Mouse (Mus musculus) T-cell, adult 2 months (primary cell): Measurements from ENCODE around the gene Trpm6.
A peak's percentile ranks its signal among the peaks of the same experiment; 100 is the strongest.

Source experiments
- DNase-seq: peaks from one replicate; pipeline ENCODE4 v3.0.0; 2022; ENCODE audit warnings: low spot score

Trpm6 gene

DNA sequence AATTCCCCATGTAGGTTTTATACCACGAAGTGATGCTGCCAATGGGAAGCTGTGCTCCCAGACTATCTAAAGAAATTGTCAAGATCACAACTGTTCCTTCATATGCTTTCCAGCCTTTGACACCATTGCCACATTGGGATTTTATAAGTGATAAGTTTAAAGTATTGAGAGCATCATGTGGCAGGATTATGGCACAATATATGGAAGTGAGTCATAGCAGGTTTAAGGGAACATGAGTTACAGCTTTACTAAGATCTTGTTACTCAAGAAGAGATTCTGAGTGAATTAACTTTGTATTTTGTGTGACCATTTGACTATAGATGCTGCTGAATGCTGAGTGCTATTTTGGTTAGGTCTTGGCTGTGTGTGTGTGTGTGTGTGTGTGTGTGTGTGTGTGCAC lies 21.8 kb downstream of the Trpm6 start:
- no peak for DNase-seq

DNA sequence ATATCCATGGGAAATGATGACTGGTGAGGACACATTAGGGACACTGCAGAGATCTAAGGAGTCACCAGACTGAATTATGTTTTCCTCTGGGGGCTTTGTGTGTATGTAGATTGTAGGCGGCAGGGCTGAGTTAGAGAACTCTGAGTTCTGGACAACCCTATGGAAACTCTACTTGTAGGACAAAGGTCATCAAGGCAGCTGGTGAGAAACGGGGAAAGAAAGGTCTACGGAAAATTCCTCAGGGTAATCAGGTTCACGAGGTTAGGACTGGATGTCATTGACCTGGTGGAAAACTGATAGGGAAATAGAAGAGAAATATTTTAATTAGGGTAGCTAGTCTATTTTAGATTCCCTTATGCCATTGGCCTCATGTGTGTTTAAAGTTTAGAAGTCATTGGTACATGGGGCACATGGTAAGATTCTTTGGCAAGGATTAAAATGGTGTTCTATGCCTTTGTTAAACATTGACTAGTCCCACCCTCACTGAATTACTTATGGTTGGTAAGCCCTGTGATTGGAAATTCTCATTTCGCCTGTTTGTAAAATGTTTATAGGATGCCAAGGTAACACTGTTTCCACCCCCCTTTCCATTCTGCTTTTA lies 23.2 kb downstream of the Trpm6 start:
- DNase-seq = no peak

DNA sequence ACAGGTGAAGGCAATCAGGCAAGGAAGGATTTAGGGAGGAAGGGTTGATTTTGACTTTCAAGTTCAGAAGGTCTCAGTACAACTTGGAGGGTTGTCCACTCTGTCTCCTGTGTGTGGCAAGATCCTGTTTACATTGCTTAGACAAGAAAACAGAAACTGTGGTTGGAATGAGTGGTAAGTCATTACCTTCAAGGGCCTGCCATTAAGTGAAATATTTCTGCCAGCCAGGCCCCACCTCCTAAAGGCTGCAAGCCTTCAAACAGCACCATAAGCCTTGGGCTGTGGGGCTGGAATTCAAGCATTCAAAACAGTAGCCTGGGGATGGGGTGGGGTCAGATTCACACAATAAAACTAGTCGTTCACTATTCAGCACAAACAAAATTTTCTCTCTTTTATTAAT lies 24.3 kb downstream of the Trpm6 start:
- DNase-seq = no peak

DNA sequence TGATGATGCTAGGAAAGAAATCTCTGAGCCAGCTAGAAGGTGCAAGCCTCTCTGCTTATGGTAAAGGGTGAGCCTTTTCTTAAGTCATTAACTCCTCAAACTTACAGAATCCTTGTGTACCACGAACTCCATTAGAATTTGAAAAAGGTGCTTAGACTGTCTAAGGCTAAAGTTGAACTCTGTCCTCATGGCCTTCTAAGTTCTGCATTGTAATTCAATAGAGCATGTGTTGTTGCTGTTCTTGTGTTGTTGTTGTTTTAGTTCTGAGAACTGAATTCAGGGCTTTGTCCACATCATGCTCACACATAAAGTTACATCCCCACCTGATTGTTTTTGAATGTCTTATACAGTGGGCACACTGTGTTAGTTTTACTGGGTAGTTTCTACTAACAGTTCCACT lies 49.9 kb downstream of the Trpm6 start:
- no peak for DNase-seq

DNA sequence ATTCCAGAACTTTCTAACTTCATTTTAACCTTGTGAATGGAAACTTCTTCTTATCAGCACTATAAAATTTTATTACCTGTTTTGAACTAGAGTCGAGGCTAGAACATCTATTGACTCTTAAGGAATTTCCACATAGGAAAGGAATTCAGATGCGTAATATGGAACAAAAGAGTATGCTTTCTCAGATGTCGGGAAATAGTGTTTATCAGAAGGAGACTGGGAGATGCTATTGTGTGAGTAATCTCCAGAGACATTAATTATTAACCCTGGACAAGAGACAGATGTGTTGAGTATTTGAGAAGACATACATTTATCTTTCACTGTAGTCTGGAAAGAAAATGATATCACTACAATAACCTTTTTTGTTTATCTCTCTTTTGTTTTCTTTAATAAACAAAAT lies 61.5 kb downstream of the Trpm6 start:
- no peak for DNase-seq

DNA sequence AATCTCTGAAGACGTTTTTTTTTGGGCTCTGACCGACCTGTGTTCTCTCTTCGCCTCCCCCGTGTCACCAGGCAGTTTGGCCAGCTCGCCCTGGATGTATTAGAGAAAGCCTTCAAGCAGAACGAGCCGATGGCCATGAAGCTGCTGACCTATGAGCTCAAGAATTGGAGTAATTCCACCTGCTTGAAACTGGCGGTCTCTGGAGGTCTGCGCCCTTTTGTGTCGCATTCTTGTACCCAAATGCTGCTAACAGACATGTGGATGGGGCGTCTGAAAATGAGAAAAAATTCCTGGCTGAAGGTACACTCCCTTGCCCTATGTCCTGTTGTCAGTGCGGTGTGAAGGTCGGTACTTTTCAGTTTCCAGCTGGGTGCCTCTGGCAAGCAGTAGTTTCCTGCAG lies 65.4 kb downstream of the Trpm6 start:
- DNase-seq = no peak

DNA sequence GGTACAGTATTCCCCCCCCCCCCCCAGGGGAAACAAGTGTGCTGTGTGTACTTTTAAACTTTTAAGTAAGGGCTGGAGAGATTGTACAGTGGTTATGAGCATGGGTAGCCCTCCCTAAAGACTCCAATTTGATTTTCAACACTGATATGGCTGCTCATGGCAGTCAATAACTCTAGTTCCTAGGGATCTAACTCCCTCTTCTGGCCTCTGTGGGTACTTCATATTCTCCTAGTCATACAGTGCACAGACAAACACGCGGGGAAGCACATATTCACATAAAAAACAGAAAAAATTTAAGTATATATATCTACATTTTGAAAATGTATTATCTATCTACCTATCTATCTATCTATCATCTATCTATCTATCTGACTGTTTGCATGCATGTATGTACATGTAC lies 67.6 kb downstream of the Trpm6 start:
- DNase-seq = no peak

DNA sequence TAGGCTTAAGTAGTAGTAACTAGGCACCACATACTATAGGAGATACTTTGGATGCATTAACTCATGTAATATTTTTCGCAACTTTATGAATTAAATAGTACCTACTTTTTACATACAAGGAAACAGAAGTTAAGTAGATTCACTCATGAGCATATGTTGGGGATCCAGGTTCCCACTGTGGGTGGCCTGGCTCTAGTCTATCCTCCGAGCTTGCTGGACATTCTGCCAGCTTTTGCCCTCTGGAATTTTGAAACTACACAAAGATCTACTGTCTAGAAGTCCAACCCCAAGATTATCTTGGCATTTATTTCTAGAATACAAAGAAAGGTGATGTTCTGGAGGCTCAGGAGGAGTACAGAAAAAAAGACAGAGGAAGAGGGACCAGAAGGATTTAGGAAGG lies 78.8 kb downstream of the Trpm6 start:
- DNase-seq = no peak

DNA sequence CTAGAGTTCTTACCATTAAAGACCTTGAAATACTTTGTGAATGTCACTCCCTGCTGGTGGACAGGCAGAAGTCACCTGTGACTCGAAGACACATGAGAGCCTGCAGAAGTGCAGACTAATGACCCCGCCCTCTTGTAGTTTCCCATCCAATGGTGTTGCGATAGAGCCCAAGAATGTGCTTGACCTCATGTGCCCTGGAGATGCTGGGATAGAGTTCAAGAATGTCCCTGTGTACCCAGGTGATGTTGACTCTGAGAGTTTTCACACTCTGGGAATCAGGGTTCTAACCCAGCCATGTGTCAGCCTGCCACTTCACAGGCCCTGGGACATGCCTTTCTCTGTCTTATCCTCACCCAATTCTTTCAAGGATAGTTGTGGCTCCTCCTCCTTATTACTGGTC lies 81.4 kb downstream of the Trpm6 start:
- DNase-seq = no peak

DNA sequence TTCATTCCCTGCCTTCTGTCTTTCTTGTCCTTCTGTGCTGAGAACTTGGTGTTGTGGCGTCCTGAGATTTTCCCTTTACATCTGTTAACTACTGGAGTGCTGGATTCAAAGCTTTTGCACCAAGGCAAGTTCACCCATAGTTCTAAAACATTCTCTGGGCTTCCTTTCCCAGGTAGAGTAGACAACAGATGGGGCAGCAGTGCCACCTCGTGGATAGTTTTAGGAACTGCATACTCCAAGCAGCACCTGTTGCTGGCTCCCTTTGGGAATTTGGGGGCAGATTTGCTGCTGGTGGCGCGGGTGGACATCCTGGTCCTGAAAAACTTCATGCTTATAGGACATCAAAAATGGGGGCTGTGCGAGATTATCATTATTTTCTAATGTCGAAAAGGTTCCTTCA lies 85.2 kb downstream of the Trpm6 start:
- DNase-seq = peak; percentile 3

DNA sequence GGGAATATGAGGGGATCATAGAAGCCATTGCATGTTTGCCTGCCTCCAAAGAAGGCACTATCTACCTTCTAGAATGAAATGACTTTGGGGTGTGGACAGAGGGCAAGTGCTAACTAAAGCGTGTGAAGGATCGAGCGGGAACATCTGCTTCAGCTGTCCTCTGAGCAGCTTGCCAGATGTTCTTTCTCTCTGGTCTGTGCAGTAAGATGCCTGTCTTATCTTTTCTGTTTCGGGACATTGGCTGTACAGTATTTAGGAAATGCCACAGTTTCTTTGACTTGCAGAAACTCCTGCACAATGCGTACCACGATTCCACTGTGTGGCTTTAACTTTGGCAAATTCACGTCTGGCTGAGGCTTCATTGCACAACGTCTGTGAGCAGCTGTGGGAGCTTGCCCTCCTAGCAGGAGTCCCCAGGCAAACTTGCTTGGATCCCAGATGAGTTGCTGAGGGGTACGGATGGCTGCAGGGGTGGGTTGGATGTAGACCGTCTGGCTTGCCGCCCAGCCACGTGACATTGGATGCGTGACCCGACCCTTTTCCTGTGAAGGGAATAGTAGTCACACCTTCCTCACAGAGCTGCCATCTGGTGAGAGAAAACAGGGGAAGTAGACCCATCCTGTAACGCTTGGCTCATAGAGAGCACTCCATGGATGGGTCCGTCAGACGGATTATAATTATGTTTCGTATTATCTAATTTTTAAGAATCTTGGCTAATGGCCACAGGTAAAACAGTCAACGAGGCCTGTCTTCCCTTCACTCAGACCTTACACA lies 92.2 kb downstream of the Trpm6 start:
- DNase-seq = no peak

DNA sequence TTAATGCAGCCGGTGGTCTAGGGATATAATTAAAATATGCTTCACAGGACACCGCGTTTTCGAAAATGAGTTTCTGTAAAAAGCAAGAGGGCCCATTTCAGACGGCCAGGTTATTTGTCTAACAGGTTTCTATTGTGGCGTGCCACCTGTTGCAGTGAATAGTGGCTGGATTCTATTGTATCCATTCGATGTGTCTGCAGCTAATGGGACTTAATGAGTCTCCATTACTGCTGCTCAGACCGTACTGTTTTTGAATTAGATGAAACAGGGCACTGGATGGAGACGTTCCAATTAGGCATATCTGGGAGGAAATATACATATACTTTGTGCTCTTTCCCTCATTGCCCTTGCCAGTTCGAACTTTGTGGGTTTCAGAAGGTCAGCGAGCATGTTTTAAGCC lies 92.8 kb downstream of the Trpm6 start:
- DNase-seq = no peak

DNA sequence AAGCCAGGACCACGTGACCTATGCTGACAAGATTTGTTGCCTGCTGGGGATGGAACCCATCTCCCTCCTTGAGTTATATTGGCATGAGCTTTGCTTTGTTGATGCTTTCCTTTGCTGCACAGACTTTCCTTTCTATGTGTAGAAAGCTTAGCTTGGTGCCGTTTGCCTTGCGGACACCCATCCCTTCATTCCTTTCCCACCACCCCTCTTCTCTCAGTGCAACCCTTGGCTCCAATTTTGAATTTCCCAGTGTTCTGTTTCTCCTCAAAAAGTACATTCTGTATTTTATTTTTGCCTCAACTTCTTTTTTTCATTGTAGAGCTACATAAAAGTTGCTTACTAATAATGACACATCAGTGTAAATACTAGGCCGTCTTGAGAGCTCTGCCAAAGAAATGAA lies 96.6 kb downstream of the Trpm6 start:
- DNase-seq = no peak

DNA sequence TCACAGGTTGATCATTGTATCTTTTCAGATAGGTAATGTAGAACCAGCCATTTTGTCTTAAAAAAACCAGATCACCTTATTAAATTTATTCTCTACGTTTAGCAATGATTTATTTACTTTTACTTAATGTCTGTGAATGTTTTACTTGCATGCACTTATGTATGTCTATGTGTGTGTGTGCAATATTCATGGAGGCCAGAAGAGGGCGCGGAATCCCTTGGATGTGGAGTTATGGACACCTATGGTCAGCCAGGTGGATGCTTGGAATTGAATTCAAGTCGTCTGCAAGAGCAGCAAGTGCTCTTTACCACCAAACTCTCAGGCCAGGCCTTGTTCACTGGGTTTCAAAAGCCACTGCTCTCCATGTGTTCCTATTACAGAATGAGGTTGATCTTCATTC lies 118.5 kb downstream of the Trpm6 start:
- no peak for DNase-seq

DNA sequence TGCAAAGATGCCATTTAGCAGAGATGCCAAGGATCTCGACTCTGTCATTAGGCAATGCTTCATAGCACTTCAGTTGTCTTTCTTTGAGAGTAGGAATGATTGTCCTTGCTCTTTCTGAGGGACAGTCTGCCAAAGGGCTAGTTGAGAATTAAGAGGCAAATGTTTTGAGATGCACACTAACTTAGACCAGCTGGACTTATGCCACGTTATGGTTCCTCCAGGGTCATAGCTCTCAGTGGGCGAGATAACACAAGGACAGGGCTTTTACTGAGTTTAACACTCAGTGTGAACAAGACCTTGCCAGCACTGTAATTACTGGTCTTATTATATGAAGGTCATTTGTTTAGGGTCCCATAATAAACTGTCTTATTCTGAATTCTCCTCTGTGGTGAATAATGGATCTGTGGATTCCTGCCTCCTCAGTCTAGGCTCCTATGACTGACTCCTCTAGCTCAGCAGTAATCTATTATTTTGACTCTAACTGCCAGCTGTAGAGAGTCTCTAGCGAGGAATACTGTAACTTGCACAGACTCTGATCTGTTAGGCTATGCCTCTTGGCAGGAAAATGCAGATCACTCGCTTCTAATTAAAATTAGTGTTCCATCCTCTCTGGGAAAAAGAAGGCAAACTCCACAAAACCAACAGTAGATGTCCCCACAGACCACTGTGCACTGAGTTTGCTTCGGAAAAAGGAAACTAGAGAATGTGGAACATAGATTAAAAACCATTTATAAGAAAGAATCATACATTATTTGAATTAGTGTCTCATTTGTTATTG lies 123.2 kb downstream of the Trpm6 start:
- no peak for DNase-seq

DNA sequence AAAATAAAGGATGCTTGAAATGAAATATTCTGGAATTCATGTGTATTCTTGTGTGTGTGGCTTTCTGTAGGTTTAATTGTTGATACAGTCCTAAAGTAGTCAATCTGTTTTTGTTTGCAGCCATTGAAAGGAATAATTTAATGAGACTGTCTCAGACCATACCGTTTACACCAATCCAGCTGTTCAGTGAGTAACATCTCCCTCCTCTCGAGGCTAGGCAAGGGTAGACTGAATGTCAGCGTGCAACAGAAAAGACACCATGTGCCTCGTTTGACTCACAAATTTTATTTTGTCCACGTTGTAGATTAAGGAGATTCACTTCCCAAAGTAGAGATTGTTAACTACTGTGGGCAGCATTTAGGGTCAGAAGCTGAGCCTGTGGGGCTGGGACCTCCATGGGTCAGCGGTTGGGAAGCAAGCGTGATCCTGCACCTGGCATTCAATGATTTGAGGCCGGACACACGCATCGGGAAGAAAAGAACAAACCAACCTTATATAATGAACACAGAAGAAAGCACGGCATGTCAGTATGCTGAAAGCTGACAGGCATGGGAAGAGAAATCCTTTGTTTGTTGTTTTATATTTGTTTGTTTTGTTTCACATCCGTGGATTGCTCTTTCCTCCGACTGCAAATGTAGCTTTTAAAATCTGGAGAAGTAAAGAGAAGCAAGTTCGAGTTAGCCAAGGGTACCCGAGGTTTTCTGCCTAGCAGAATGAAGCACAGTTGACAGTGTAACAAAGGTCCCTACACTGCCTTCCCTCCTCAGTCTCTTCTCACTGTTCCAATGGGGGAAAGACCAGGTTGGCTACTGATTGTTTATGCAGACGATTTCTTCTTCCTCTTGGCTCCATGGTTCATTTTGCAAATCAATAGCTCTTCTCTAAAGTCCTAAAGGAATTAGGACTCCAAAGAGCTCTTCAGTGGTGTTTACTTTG lies 124.2 kb downstream of the Trpm6 start:
- no peak for DNase-seq

DNA sequence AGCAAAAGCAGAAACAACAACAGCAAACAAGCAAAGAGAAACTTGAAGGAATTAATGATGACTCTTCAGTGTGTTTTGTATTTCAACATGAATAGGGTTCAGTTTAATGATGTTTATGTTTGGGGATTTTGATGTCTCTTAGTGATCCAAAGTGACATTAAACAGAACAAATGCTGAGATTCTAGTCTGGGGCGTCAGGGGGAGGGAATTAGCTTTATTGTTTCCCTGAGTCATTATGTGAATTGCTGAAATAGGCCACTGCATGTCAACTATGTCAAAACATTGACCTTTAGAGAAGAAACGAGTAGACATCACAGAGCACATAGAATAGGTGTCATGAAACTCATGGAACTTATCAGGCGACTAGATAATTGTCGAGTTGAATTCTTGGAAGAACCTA lies 129.5 kb downstream of the Trpm6 start:
- no peak for DNase-seq

DNA sequence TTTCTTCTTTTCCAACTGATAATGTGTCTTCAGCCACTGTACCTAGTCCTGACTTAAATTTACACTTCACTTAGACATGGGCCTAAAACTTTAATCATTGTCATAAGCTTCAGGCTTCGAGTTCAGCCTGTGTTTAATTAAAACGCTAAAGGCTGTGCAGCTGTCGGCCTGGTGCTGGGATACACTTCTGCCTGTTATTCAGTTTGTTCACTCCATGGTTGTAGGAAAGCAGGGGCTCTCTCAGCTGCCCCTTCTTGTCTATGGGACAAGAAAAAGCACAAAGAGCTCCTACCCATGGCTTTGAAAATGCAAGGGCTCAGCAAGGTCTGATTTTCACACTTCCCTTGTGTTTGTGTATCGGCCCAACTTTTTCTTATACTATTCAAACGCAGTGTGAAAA lies 131.4 kb downstream of the Trpm6 start:
- DNase-seq = no peak

DNA sequence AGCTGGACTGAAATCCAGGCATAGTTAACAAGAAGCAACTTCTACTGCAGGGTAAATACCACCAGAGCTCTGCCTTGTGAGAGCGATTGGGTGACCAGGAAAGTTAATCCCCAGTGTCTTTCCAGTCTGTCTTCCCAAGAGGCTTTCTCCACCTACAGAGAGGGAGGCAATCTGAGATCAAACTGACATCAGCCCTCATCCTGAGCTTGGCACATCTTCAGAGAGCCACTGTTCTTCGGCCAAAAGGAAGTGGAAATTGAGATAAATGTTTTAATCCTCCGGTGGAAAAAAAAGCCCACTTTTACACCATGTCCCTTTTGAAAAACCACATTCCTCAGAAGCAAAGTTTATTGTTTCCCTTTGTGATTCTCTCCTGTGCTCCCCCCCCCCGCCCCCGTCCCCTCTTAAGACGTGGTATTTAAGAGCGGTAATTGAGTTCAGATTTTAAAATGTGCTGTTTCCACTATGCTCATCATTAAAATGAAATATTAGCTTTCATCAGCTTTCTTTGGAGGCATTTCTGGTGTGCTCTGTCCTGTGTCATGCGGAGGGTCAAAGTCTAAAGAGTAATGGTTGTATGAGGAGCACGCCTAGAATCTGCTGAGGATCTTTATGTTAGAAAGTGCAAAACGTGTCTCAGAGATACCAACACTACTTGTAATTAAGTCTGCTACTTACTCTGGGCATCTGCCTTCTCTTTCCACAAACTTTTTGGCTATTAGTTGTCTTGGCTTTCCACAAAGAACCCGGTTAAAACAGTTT lies 138.0 kb downstream of the Trpm6 start:
- DNase-seq = no peak

DNA sequence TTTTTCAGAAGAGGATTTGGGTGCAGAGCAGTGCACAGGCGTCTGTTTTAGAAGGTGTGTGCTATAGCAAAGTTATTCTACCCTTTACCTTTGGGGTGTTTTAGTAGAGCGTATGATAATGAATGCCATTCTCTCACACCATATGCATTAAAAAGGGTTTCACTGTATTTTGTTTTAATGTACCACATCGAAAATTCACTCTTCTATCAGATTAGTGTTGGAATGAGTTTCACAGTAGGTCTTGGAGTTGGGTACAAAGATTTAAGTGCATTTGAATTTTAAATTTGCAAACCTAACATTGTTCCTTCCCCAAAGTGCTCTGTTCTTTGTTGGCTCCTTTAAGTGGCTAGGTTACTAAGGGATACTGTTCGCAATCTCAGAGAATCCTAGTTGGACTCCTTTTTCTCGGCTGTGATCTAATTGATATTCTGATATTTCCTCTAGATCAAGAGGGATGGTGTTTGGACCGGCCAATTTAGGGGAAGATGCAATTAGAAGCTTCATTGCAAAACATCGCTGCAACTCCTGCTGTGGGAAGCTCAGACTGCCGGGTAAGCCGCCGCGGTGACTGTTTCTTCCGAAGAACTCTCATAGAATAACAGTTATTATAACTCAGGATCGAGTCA lies 138.8 kb downstream of the Trpm6 start:
- DNase-seq = no peak

DNA sequence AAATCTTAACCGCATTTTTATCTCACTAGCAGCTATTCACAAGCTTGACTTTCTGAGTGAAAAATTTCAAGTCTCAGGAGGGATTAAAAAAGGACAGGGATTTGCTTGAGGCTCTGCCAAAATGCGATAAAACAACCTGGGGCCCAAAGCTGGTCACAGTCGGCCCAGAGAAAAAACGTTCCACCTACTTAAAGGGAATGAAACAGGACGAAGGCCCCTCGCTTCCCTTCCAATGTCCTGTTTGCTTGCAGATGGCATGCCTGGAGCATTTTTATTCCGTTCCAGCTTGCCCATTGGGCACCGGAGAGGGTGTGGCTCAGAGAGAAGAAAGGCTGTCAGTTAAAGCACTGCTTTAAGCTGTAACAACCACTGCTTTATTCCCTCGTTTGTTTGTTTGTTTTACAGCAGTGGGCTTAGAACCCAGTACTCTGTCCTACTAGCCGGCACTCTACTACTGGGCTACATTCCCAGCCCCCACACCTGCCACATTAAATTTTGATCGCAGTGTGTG lies 139.4 kb downstream of the Trpm6 start:
- no peak for DNase-seq
